Mouse (Mus musculus) neutrophil, adult 59 days (primary cell): Measurements from ENCODE around the gene Ddr2. TPM values are rescaled to one million over a fixed set of nuclear protein-coding genes. Genes with fewer than 3 reads are reported as not detected.

Experiments used
- total RNA-seq, 2 experiments: library from RNA; stranded (reverse); gene quantifications; 1 replicate in 1 of 2; 2 replicates in 1 of 2; pipeline ENCODE4 v1.2.4; 2023

Gene Ddr2
- under 1 TPM; 0.18 to 0.37 TPM for total RNA-seq

DNA sequence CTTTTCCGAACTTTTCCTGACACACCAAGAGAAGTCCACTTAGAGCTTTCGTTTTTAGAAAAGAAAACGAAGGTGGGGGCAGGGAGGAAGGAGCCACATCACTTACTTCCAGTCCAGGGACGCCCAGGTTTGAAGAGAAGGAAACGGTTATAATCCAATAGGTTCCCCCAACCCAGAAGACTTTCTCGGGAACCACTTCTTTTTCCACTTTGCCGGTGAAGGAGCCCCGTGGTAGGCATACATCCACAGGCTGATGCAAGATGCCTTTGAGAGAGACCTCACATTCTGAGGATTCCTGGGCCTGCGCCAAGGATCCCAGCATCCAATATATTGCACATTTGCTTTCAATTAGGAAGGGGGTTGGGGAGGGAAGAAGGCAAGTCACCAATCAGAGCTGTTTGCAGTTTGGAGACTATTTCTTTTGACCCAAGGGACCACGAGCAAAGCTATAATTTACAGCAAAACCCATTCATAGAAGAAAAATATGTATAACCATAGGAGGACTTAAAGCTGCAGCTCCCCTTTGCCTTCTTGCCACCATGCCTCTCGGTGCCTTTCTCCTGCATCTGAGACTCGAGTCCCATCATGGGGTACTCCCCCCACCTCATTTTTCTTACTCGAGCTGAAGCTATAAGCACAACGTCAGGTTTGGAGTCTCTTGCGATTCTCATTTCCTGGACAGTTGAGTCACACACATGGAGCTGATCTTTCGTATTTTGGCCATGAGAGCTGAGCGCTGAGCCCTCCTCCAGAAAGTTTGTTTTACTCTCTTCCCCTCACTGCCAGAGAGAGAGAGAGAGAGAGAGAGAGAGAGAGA, at the start of gene Ddr2:
Ddr2 (minus strand) TSS at position 247 of the 817 bp plus-strand sequence.

DNA sequence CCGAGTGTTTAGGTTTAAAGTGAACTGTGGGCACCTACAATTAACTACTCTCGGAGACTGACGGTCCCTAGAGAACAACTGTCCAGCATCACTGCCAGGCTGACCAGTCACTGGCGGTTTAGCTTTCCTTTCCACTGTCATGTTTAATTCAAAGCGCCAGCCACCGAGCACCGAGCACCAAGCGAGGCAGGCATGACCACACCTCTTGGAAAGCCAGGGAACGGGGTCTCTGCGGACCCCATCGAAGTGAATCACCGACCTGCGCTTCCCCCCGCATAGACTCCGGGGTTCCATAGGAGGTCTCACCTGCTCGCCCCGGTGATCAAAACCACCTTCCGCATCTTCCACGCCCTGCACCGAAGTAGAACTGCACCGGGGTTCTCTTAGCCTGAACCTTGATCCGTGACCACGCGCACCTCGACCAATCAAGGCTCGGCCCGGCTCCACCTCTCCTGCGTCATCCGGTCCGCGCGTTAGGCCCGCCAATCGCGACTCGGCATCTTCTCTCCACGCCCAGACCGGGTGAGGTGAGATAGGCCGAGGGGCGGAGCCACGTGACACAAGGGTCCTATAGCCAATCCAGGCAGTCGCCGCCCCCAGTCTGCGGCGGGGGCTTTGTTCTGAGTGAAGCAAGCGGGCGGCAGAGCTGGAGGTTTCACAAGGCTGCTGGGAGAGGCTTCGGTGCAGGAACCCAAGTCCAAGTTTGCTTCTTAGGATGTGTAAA, 141.6 kb downstream of the Ddr2 start, which contains the start of gene Hsd17b7:
Hsd17b7 (minus strand) TSS at position 450 of the 724 bp plus-strand sequence.

DNA sequence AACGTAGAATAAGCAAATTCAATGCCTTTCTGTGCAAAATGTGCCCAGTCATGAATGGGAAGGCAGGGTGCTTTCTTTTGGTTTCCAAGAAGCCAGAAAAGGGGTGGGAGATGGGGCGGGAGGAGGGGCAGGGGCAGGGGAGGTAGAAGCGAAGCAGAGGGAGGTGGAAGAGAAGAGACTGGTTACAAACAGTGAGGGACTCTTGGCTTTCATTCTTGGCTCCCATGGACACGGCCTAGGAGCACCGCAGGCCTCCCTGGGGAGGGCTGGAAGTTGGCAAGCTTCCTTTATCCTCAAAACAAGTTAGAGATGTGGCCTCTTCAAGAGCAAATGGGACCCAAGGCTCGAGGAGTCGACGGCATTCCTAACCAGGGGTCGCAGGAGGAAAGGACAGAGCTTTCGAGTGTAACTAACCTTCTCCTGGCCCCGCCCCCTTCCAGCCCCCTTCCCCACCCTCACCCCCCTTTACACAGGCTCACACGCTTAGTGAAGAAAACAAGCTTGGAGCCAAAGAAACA, 182.0 kb downstream of the Ddr2 start, which contains the start of gene Ccdc190:
Ccdc190 (plus strand) TSS at position 195 of the 518 bp plus-strand sequence.

Other genes starting within 250 kb of the Ddr2 start
- not detected for gene Ccdc190, start 182.1 kb downstream of the Ddr2 start, total RNA-seq
- gene Hsd17b7, start 141.5 kb downstream of the Ddr2 start, total RNA-seq: 1 to 10 TPM; 7.0 to 9.8 TPM
- 10 to 100 TPM; 45.6 to 49.7 TPM for gene Uap1, start 64.2 kb upstream of the Ddr2 start, total RNA-seq
- gene Uhmk1, start 104.6 kb upstream of the Ddr2 start, total RNA-seq: 10 to 100 TPM; 31.7 TPM
- not detected for gene Sh2d1b2, start 122.0 kb upstream of the Ddr2 start, total RNA-seq
- gene Sh2d1b1, start 166.6 kb upstream of the Ddr2 start, total RNA-seq: 1 to 10 TPM; 1.9 to 2.4 TPM
- 10 to 100 TPM; 10.6 to 12.7 TPM for gene Gm7694, start 195.6 kb upstream of the Ddr2 start, total RNA-seq
- not detected for gene Spata46, start 198.0 kb upstream of the Ddr2 start, total RNA-seq